Mouse (Mus musculus) spleen, adult 2 months (tissue): Measurements from ENCODE around the gene Srsf1.

Experiments
- CTCF ChIP-seq: fragments of 200-500 bp; IDR thresholded peaks from 2 replicates; pipeline ENCODE4 v1.5.1; 2011; ENCODE audit warnings: mild to moderate bottlenecking, inconsistent platforms; ENCODE audit not compliant: insufficient read depth, insufficient read length, insufficient replicate concordance; ENCODE audit errors: extremely low read depth
- POLR2A ChIP-seq: fragments of 200-500 bp; IDR thresholded peaks from 2 replicates; pipeline ENCODE4 v1.6.1; 2011; ENCODE audit warnings: low read depth, low read length, inconsistent platforms

DNA sequence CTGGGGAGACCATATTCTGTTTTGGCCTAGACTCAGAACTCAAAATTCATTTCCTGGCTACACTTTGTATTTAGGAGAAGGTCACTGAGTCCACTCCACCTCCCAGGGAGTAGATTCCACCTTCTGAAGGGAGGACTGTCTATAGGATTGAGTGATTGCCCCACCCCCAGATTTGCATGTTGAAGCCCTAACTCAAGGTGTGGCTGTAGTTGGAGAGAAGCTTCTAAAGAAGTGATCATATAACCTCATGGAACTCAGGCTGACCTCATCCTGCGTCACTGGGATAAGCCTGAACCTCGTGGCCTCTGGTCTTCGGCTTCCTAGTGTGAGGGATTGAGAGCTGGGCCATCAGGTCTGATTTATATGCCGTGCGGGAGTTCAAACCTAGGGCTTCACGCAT is 31.4 kb upstream of the Srsf1 start:
- TF ChIP-seq CTCF (no peak), POLR2A (no peak)
